9 mouse cellular contexts compared by ENCODE assay signal in the genomic region with DNA sequence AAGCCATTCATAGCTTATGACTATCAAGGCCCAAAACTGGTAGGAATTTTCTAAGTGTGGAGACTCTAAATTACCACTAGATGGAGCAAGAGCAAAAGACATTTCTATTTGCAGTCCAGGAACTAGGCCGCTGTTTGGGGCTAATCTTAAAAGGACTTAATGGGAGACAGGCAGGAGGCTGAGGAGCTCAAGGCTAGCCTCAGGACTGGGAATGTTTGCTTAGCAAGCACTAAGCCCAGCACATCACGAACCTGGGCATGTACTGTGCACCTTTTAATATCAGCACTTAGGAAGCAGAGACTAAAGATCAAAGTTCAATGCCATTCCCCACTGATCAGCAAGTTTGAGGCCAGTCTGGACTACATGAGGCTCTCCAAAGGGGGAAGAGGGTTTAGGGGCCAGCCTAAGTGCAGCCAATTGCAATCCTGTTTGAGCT. TPM values are rescaled to one million over a fixed set of nuclear protein-coding genes. Genes with fewer than 3 reads are reported as not detected.
DNase-seq lines count a peak whose midpoint lies in the region; ATAC-seq and TF ChIP-seq lines count a peak whose summit lies in the region.
"Had no signal": no experiment of that assay in that cellular context is flagged by ENCODE, and none has a peak within 500 bp of the region (broad histone marks: within the 10 kb centered on the region; RNA-seq: fewer than 3 reads in every experiment).

No protein-coding gene starts in this region.

- CTCF ChIA-PET in Patski (lab: Charles Lee), result interaction anchor here (0.6 to 1.8 kb wide), 34 partner anchors 9 to 702 kb away, joined by 3 to 19 read pairs (median 3); partner anchors contain the start of genes Mynn and Phc3

- WGBS in heart, postnatal 0 days, result 2% methylated on average over 2 of the region's 2 CpGs
- WGBS in heart, embryonic 12.5 days, result 2% methylated on average over 2 of the region's 2 CpGs
- 2% methylated on average over 2 of the region's 2 CpGs for WGBS in forebrain, postnatal 0 days

- H3K36me3 ChIP-seq in heart, postnatal 0 days (replicated peaks; ENCODE audit: control insufficient read depth, insufficient read depth, low read length), result no peaks in the 10 kb centered on the region
- H3K36me3 ChIP-seq in heart, embryonic 12.5 days, result no peaks in the 10 kb centered on the region
- H3K36me3 ChIP-seq in forebrain, postnatal 0 days (ENCODE audit: insufficient read depth), result no peaks in the 10 kb centered on the region
- H3K36me3 ChIP-seq: embryonic facial prominence, embryonic 13.5 days had no signal

- H3K27me3 ChIP-seq in heart, postnatal 0 days (ENCODE audit: control insufficient read depth, insufficient read depth, low read length), result no peaks in the 10 kb centered on the region
- no peaks in the 10 kb centered on the region; the same call in 1 of the 2 replicates for H3K27me3 ChIP-seq in heart, embryonic 12.5 days (replicated peaks)
- H3K27me3 ChIP-seq in Patski, result peaks cover 23% of the 10 kb centered on the region
- H3K27me3 ChIP-seq in forebrain, postnatal 0 days (ENCODE audit: insufficient read depth, low read length), result no peaks in the 10 kb centered on the region
- H3K27me3 ChIP-seq: embryonic facial prominence, embryonic 13.5 days had no signal

- H3K4me3 ChIP-seq in heart, postnatal 0 days (ENCODE audit: low read depth, low read length), result no peak overlapping the region
- no peak overlapping the region for H3K4me3 ChIP-seq in heart, embryonic 12.5 days
- H3K4me3 ChIP-seq in forebrain, postnatal 0 days (ENCODE audit: low read depth, low read length), result no peak overlapping the region
- H3K4me3 ChIP-seq: embryonic facial prominence, embryonic 13.5 days had no signal

- no peaks in the 10 kb centered on the region for H3K4me1 ChIP-seq in heart, postnatal 0 days (ENCODE audit: control insufficient read depth, insufficient read depth)
- 0 out of 2 replicates have a peak, but pooled peaks cover 3% of the 10 kb centered on the region for H3K4me1 ChIP-seq in heart, embryonic 12.5 days (replicated peaks)
- H3K4me1 ChIP-seq in forebrain, postnatal 0 days (ENCODE audit: insufficient read depth), result no peaks in the 10 kb centered on the region
- H3K4me1 ChIP-seq: embryonic facial prominence, embryonic 13.5 days had no signal

- H3K4me2 ChIP-seq in heart, postnatal 0 days (ENCODE audit: low read depth, low read length), result no peak overlapping the region
- no peak overlapping the region for H3K4me2 ChIP-seq in heart, embryonic 12.5 days
- H3K4me2 ChIP-seq in forebrain, postnatal 0 days (ENCODE audit: low read depth), result no peak overlapping the region
- H3K4me2 ChIP-seq: embryonic facial prominence, embryonic 13.5 days had no signal

- in situ Hi-C loops in Patski (cut with MboI; ENCODE audit: low pct_unique_long_range_greater_than_20kb), result loop anchor here (5.0 to 10.0 kb wide), 3 partner anchors 382 to 1012 kb away; no protein-coding TSS in a partner anchor

- POLR2A ChIA-PET in Patski (lab: Charles Lee), result interaction anchor here (1.2 kb wide), 1 partner anchor 464 kb away, joined by 3 read pairs; no protein-coding TSS in a partner anchor

- peak; percentile 32 for ATAC-seq in heart, postnatal 0 days (ENCODE audit: insufficient read depth, low read depth)
- no peak for ATAC-seq in heart, embryonic 12.5 days (ENCODE audit: insufficient number of reproducible peaks, low FRiP score)
- ATAC-seq in Patski, result peak; percentile 71
- ATAC-seq in forebrain, postnatal 0 days, result peak; percentile 49

- TF ChIP-seq EP300 in heart, postnatal 0 days (IDR thresholded peaks at IDR 0.05; ENCODE audit: low read depth), result no peak

- no peak overlapping the region for H3K27ac ChIP-seq in heart, postnatal 0 days (ENCODE audit: low read depth)
- H3K27ac ChIP-seq in heart, embryonic 12.5 days (ENCODE audit: poor library complexity, severe bottlenecking), result no peak overlapping the region
- H3K27ac ChIP-seq in forebrain, postnatal 0 days (ENCODE audit: low read depth, low read length), result no peak overlapping the region
- H3K27ac ChIP-seq: embryonic facial prominence, embryonic 13.5 days had no signal

- peak; percentile 69 for TF ChIP-seq CTCF in heart, postnatal 0 days (IDR thresholded peaks at IDR 0.05; ENCODE audit: low read depth)
- no peak for TF ChIP-seq CTCF in Patski (IDR thresholded peaks at IDR 0.05)
- TF ChIP-seq CTCF in forebrain, postnatal 0 days (IDR thresholded peaks at IDR 0.05; ENCODE audit: low read depth), result peak; percentile 83

- no peak overlapping the region for H3K9ac ChIP-seq in heart, postnatal 0 days (replicated peaks; ENCODE audit: low read depth, low read length)
- H3K9ac ChIP-seq in heart, embryonic 12.5 days, result no peak overlapping the region
- H3K9ac ChIP-seq in forebrain, postnatal 0 days, result no peak overlapping the region
- H3K9ac ChIP-seq: embryonic facial prominence, embryonic 13.5 days had no signal

- no peaks in the 10 kb centered on the region for H3K9me3 ChIP-seq in heart, postnatal 0 days (replicated peaks; ENCODE audit: control insufficient read depth, low read length)
- H3K9me3 ChIP-seq in heart, embryonic 12.5 days (replicated peaks), result no peaks in the 10 kb centered on the region
- H3K9me3 ChIP-seq in forebrain, postnatal 0 days (ENCODE audit: low read length), result no peaks in the 10 kb centered on the region
- H3K9me3 ChIP-seq: embryonic facial prominence, embryonic 13.5 days had no signal

- DNase-seq in heart, postnatal 0 days (ENCODE audit: low spot score), result peak; percentile 87
- peak; percentile 43 for DNase-seq in Patski (ENCODE audit: low read depth, low spot score)
- peak; percentile 72 for DNase-seq in forebrain, postnatal 0 days
- peak; percentile 58 to 86 for DNase-seq in kidney, postnatal 25 days
- peak; percentile 70 for DNase-seq in mesoderm, embryonic 11.5 days (ENCODE audit: low read depth, low spot score)
- no peak for DNase-seq in ovary, postnatal 14 days (ENCODE audit: low spot score)
- DNase-seq in urinary bladder, postnatal 25 days (ENCODE audit: low spot score), result no peak

RNA-seq across cellular contexts. Expression of gene Actrt3, which starts 7.3 kb away (rescaled TPM):
- total RNA-seq in heart, postnatal 0 days (2014; rRNA removed; ENCODE audit: low replicate concordance), result not detected in 2 replicates
- polyA plus RNA-seq in heart, postnatal 0 days (2015; fragmentation: Nextera tagmentation; extraction: Ambion mirVana), result not detected in 2 replicates
- not detected in 2 replicates for polyA plus RNA-seq in heart, embryonic 12.5 days (2016; fragmentation: Nextera tagmentation; extraction: Ambion mirVana)
- polyA plus RNA-seq in Patski (2021), result 0.05 TPM
- total RNA-seq in forebrain, postnatal 0 days (2014; rRNA removed), result 0.14 and 0.54 TPM in 2 replicates
- 0.54 and 0.58 TPM in 2 replicates for polyA plus RNA-seq in forebrain, postnatal 0 days (2015; fragmentation: Nextera tagmentation; extraction: Ambion mirVana)

RNA-seq across cellular contexts. Expression of gene Mynn, which starts 9.4 kb away (rescaled TPM):
- total RNA-seq in heart, postnatal 0 days (2014; rRNA removed; ENCODE audit: low replicate concordance), result 14.9 and 18.3 TPM in 2 replicates
- 15.1 and 17.2 TPM in 2 replicates for polyA plus RNA-seq in heart, postnatal 0 days (2015; fragmentation: Nextera tagmentation; extraction: Ambion mirVana)
- polyA plus RNA-seq in heart, embryonic 12.5 days (2016; fragmentation: Nextera tagmentation; extraction: Ambion mirVana), result 23.2 and 25.0 TPM in 2 replicates
- polyA plus RNA-seq in Patski (2021), result 30.9 TPM
- 28.0 and 31.0 TPM in 2 replicates for total RNA-seq in forebrain, postnatal 0 days (2014; rRNA removed)
- 17.2 and 21.1 TPM in 2 replicates for polyA plus RNA-seq in forebrain, postnatal 0 days (2015; fragmentation: Nextera tagmentation; extraction: Ambion mirVana)

RNA-seq across cellular contexts. Expression of gene Mecom, which starts 44.6 kb away (rescaled TPM):
- total RNA-seq in heart, postnatal 0 days (2014; rRNA removed; ENCODE audit: low replicate concordance), result 18.9 and 29.6 TPM in 2 replicates
- 8.4 and 8.5 TPM in 2 replicates for polyA plus RNA-seq in heart, postnatal 0 days (2015; fragmentation: Nextera tagmentation; extraction: Ambion mirVana)
- polyA plus RNA-seq in heart, embryonic 12.5 days (2016; fragmentation: Nextera tagmentation; extraction: Ambion mirVana), result 38.7 and 43.8 TPM in 2 replicates
- 18.4 TPM for polyA plus RNA-seq in Patski (2021)
- total RNA-seq in forebrain, postnatal 0 days (2014; rRNA removed), result 3.2 and 3.9 TPM in 2 replicates
- polyA plus RNA-seq in forebrain, postnatal 0 days (2015; fragmentation: Nextera tagmentation; extraction: Ambion mirVana), result 1.9 TPM in 2 replicates

RNA-seq across cellular contexts. Expression of gene Lrriq4, which starts 51.9 kb away (rescaled TPM):
- total RNA-seq in heart, postnatal 0 days (2014; rRNA removed; ENCODE audit: low replicate concordance), result not detected in 2 replicates
- not detected in 2 replicates for polyA plus RNA-seq in heart, postnatal 0 days (2015; fragmentation: Nextera tagmentation; extraction: Ambion mirVana)
- 0.15 TPM in 1 of 2 replicates, not detected in the other for polyA plus RNA-seq in heart, embryonic 12.5 days (2016; fragmentation: Nextera tagmentation; extraction: Ambion mirVana)
- not detected for polyA plus RNA-seq in Patski (2021)
- total RNA-seq in forebrain, postnatal 0 days (2014; rRNA removed), result not detected in 2 replicates
- polyA plus RNA-seq in forebrain, postnatal 0 days (2015; fragmentation: Nextera tagmentation; extraction: Ambion mirVana), result not detected in 2 replicates
- polyA plus RNA-seq: embryonic facial prominence, embryonic 13.5 days had no signal

RNA-seq across cellular contexts. Expression of gene Lrrc34, which starts 55.2 kb away (rescaled TPM):
- total RNA-seq in heart, postnatal 0 days (2014; rRNA removed; ENCODE audit: low replicate concordance), result not detected in 2 replicates
- 0.18 and 0.45 TPM in 2 replicates for polyA plus RNA-seq in heart, postnatal 0 days (2015; fragmentation: Nextera tagmentation; extraction: Ambion mirVana)
- polyA plus RNA-seq in heart, embryonic 12.5 days (2016; fragmentation: Nextera tagmentation; extraction: Ambion mirVana), result 0.49 and 0.62 TPM in 2 replicates
- polyA plus RNA-seq in Patski (2021), result 0.08 TPM
- 1.7 and 2.1 TPM in 2 replicates for total RNA-seq in forebrain, postnatal 0 days (2014; rRNA removed)
- 1.6 and 1.7 TPM in 2 replicates for polyA plus RNA-seq in forebrain, postnatal 0 days (2015; fragmentation: Nextera tagmentation; extraction: Ambion mirVana)

Comparison
In these comparisons a context has a peak if more than half of its experiments do, and no peak if none do; other contexts are left out.
1. DNase-seq: peak in heart, postnatal 0 days (single experiment), Patski (single experiment), forebrain, postnatal 0 days (single experiment), kidney, postnatal 25 days (2 of 2) and mesoderm, embryonic 11.5 days (single experiment); none in ovary, postnatal 14 days (single experiment) and urinary bladder, postnatal 25 days (single experiment).